Mouse (Mus musculus): Measurements from ENCODE around the gene Cntnap2.

- TF ChIP-seq CTCF (IDR thresholded peaks at IDR 0.05; ENCODE audit: low read depth, low read length) = no peak
- no peak for TF ChIP-seq POLR2AphosphoS5 (IDR thresholded peaks at IDR 0.05; ENCODE audit: insufficient replicate concordance, low read depth, low read length)
- TF ChIP-seq GATA1 (IDR thresholded peaks at IDR 0.05; ENCODE audit: borderline replicate concordance, low read length) = no peak
- TF ChIP-seq GATA2 (IDR thresholded peaks at IDR 0.05; ENCODE audit: borderline replicate concordance, low read depth, low read length) = no peak
- no peak for TF ChIP-seq TAL1 (conservative IDR thresholded peaks at IDR 0.05; ENCODE audit: low read depth, low read length)
These were observed 1361.2 kb downstream of the Cntnap2 start for GRCm38 (mm10) chr6:46420349-46420748.

Data from G1E (cell line).